ENCODE assay signal across 8 mouse cellular contexts in genomic region chr11:49203771-49204497, GRCm38 (mm10). TPM values are rescaled to one million over a fixed set of nuclear protein-coding genes. Genes with fewer than 3 reads are reported as not detected.
DNase-seq lines count a peak whose midpoint lies in the region; ATAC-seq and TF ChIP-seq lines count a peak whose summit lies in the region.

No protein-coding gene starts in this region.

- no peak for TF ChIP-seq POLR2A in small intestine, adult 2 months (IDR thresholded peaks at IDR 0.05; ENCODE audit: low read depth, low read length)

- peak overlapping the region; percentile 98 for H3K27ac ChIP-seq in kidney, embryonic 16.5 days (ENCODE audit: low read length)
- peak overlapping the region; percentile 99 for H3K27ac ChIP-seq in embryonic facial prominence, embryonic 11.5 days (replicated peaks; ENCODE audit: low read depth, low read length)
- H3K27ac ChIP-seq in small intestine, adult 2 months (ENCODE audit: insufficient read depth, low read depth, low read length), result peak overlapping the region; percentile 99

- DNase-seq in kidney, adult 8-10 months, result no peak
- peak; percentile 50 for DNase-seq in MEL-GATA-1-ER (ENCODE audit: extremely low read depth, low read depth)
- DNase-seq in embryonic facial prominence, embryonic 11.5 days (ENCODE audit: low spot score), result peak; percentile 59
- DNase-seq in hindlimb bud, embryonic 11.5 days (ENCODE audit: extremely low spot score, low read depth, low spot score), result peak; percentile 30
- DNase-seq in lung, postnatal 10 days, result peak; percentile 36
- DNase-seq in ovary, adult 18-20 months (ENCODE audit: low spot score), result no peak

- ATAC-seq in kidney, embryonic 16.5 days (ENCODE audit: low FRiP score, low TSS enrichment), result peak; percentile 73
- peak; percentile 73 for ATAC-seq in embryonic facial prominence, embryonic 11.5 days (replicated peaks; ENCODE audit: insufficient number of reproducible peaks, low FRiP score, low TSS enrichment, low read depth)

- H3K4me3 ChIP-seq in kidney, embryonic 16.5 days (ENCODE audit: low read length), result peak overlapping the region; percentile 74
- H3K4me3 ChIP-seq in embryonic facial prominence, embryonic 11.5 days (ENCODE audit: low read depth, low read length), result peak overlapping the region; percentile 87
- H3K4me3 ChIP-seq in small intestine, adult 2 months (ENCODE audit: low read depth, low read length), result peak overlapping the region; percentile 79

- TF ChIP-seq CTCF in small intestine, adult 2 months (IDR thresholded peaks at IDR 0.05; ENCODE audit: extremely low read depth, insufficient read length, insufficient replicate concordance, low read depth, low read length), result no peak

- H3K9ac ChIP-seq in kidney, embryonic 16.5 days (replicated peaks; ENCODE audit: low read length), result peak overlapping the region; percentile 96
- H3K9ac ChIP-seq in embryonic facial prominence, embryonic 11.5 days (replicated peaks; ENCODE audit: low read length), result peak overlapping the region; percentile 98

- peak overlapping the region; percentile 86 for H3K4me2 ChIP-seq in kidney, embryonic 16.5 days (replicated peaks; ENCODE audit: low read depth, low read length)
- peak overlapping the region; percentile 36 for H3K4me2 ChIP-seq in embryonic facial prominence, embryonic 11.5 days (ENCODE audit: low read depth, low read length)

- peaks cover 8% of the 10 kb centered on the region for H3K36me3 ChIP-seq in kidney, embryonic 16.5 days (ENCODE audit: insufficient read depth, low read length)
- no peaks in the 10 kb centered on the region for H3K36me3 ChIP-seq in embryonic facial prominence, embryonic 11.5 days (replicated peaks; ENCODE audit: control insufficient read depth, insufficient read depth, low read depth, low read length)
- peaks cover 2% of the 10 kb centered on the region; the same call in 1 of the 2 replicates for H3K36me3 ChIP-seq in small intestine, adult 2 months (ENCODE audit: control insufficient read depth, insufficient read depth, low read length)

- H3K27me3 ChIP-seq in kidney, embryonic 16.5 days (ENCODE audit: insufficient read depth, low read length), result no peaks in the 10 kb centered on the region
- H3K27me3 ChIP-seq in embryonic facial prominence, embryonic 11.5 days (ENCODE audit: control insufficient read depth, insufficient read depth, low read length), result no peaks in the 10 kb centered on the region
- no peaks in the 10 kb centered on the region for H3K27me3 ChIP-seq in small intestine, adult 2 months (ENCODE audit: control insufficient read depth, insufficient read depth, low read length)

- peaks cover 18% of the 10 kb centered on the region for H3K4me1 ChIP-seq in kidney, embryonic 16.5 days (ENCODE audit: insufficient read depth, low read length)
- no peaks in the 10 kb centered on the region for H3K4me1 ChIP-seq in embryonic facial prominence, embryonic 11.5 days (ENCODE audit: control insufficient read depth, insufficient read depth, low read length)
- no peaks in the 10 kb centered on the region; the same call in 1 of the 2 replicates for H3K4me1 ChIP-seq in small intestine, adult 2 months (ENCODE audit: control insufficient read depth, insufficient read depth, insufficient read length, low read length)

- H3K9me3 ChIP-seq in kidney, embryonic 16.5 days (ENCODE audit: low read length), result no peaks in the 10 kb centered on the region
- no peaks in the 10 kb centered on the region for H3K9me3 ChIP-seq in embryonic facial prominence, embryonic 11.5 days (replicated peaks; ENCODE audit: control insufficient read depth, low read length)

- WGBS in kidney, embryonic 16.5 days, result under 1% methylated on average over 24 of the region's 24 CpGs
- WGBS in embryonic facial prominence, embryonic 11.5 days, result under 1% methylated on average over 23 of the region's 24 CpGs
- WGBS in small intestine, adult 2 months, result under 1% methylated on average over 24 of the region's 24 CpGs

RNA-seq across cellular contexts. Expression of gene Zfp62, which starts 0.8 kb away (rescaled TPM):
- 45.6 and 46.3 TPM in 2 replicates for polyA plus RNA-seq in kidney, embryonic 16.5 days (2015; fragmentation: Nextera tagmentation; extraction: Ambion mirVana)
- polyA plus RNA-seq in embryonic facial prominence, embryonic 11.5 days (2014; fragmentation: Nextera tagmentation; extraction: Ambion mirVana), result 64.0 and 66.1 TPM in 2 replicates
- polyA plus RNA-seq in small intestine, adult 2 months (2012; rRNA removed), result 0.38 and 0.42 TPM in 2 replicates

RNA-seq across cellular contexts. Expression of gene Btnl9, which starts 17.0 kb away (rescaled TPM):
- polyA plus RNA-seq in kidney, embryonic 16.5 days (2015; fragmentation: Nextera tagmentation; extraction: Ambion mirVana), result 4.4 and 4.6 TPM in 2 replicates
- polyA plus RNA-seq in embryonic facial prominence, embryonic 11.5 days (2014; fragmentation: Nextera tagmentation; extraction: Ambion mirVana), result 0.15 and 0.77 TPM in 2 replicates
- 0.53 and 1.2 TPM in 2 replicates for polyA plus RNA-seq in small intestine, adult 2 months (2012; rRNA removed)

RNA-seq across cellular contexts. Expression of gene Mgat1, which starts 40.1 kb away (rescaled TPM):
- 88.9 and 91.9 TPM in 2 replicates for polyA plus RNA-seq in kidney, embryonic 16.5 days (2015; fragmentation: Nextera tagmentation; extraction: Ambion mirVana)
- polyA plus RNA-seq in embryonic facial prominence, embryonic 11.5 days (2014; fragmentation: Nextera tagmentation; extraction: Ambion mirVana), result 26.4 and 32.8 TPM in 2 replicates
- polyA plus RNA-seq in small intestine, adult 2 months (2012; rRNA removed), result 97.4 and 231 TPM in 2 replicates

RNA-seq across cellular contexts. Expression of gene Olfr1394, which starts 49.8 kb away (rescaled TPM):
- not detected in 2 replicates for polyA plus RNA-seq in kidney, embryonic 16.5 days (2015; fragmentation: Nextera tagmentation; extraction: Ambion mirVana)
- not detected in 2 replicates for polyA plus RNA-seq in embryonic facial prominence, embryonic 11.5 days (2014; fragmentation: Nextera tagmentation; extraction: Ambion mirVana)
- polyA plus RNA-seq in small intestine, adult 2 months (2012; rRNA removed), result not detected in 2 replicates

Comparison
In these comparisons a context has a peak if more than half of its experiments do, and no peak if none do; other contexts are left out.
1. DNase-seq: peak in MEL-GATA-1-ER (single experiment), embryonic facial prominence, embryonic 11.5 days (single experiment), hindlimb bud, embryonic 11.5 days (single experiment) and lung, postnatal 10 days (single experiment); none in kidney, adult 8-10 months (0 of 2) and ovary, adult 18-20 months (single experiment).
2. RNA of gene Zfp62, which starts 0.8 kb away (polyA plus RNA-seq): 64.0 to 66.1 TPM in embryonic facial prominence, embryonic 11.5 days and 45.6 to 46.3 TPM in kidney, embryonic 16.5 days; 0.38 to 0.42 TPM in small intestine, adult 2 months; every median in the first group is over 10 times any median in the second.
3. Peak in every context shown above with its lines, with median percentiles within 50 percentile points of each other: H3K27ac ChIP-seq and H3K4me3 ChIP-seq.